In the genomic region with DNA sequence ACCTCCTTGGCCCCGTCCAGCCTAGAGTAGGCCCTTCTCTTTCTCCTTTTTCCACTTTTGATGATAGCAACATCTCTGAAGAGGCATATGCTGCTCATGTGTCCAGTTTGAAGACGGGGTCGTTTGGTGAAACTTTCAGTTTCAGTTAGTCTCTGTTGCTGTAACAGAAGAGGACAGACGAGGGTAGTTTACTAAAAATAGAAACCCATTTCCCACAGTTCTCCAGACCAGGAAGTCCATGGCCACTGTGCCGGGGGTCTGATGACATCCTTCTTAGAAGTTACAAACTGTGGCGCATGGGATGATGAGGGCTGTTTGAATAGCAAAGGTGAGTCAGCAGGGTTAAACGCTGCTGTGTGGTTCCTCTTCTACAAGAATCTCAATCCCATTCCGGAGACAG, we compare ENCODE assay signal across 22 mouse cellular contexts. TPM values are rescaled to one million over a fixed set of nuclear protein-coding genes. Genes with fewer than 3 reads are reported as not detected.
DNase-seq lines count a peak whose midpoint lies in the region; ATAC-seq lines count a peak whose summit lies in the region.
"Had no signal": no experiment of that assay in that cellular context is flagged by ENCODE, and none has a peak within 500 bp of the region (broad histone marks: within the 10 kb centered on the region; RNA-seq: fewer than 3 reads in every experiment).

A gene (minus strand): TSS at position 278 of the 400 bp plus-strand sequence.

- whole genome bisulfite sequencing in heart, embryonic 12.5 days: 56% methylated on average over 8 of the region's 8 CpGs

- H3K27ac ChIP-seq in heart, embryonic 12.5 days (ENCODE audit: poor library complexity, severe bottlenecking): no peak within 1 kb of the TSS
- H3K27ac ChIP-seq: embryonic facial prominence, embryonic 12.5 days; heart, embryonic 13.5 days; limb, embryonic 15.5 days; neural tube, embryonic 13.5 days had no signal

- H3K4me2 ChIP-seq in heart, embryonic 12.5 days: peak within 1 kb of the TSS; percentile 14; the same call in 1 of the 2 replicates
- H3K4me2 ChIP-seq: embryonic facial prominence, embryonic 12.5 days; heart, embryonic 13.5 days; limb, embryonic 15.5 days; neural tube, embryonic 13.5 days had no signal

- ATAC-seq in heart, embryonic 12.5 days (ENCODE audit: insufficient number of reproducible peaks, low FRiP score): no peak
- peak; percentile 71 for ATAC-seq in megakaryocyte, adult 5-6 weeks (ENCODE audit: poor library complexity, severe bottlenecking)
- ATAC-seq: inflammation-experienced regulatory T-cells, adult 6 months; Patski had no signal

- H3K27me3 ChIP-seq in heart, embryonic 12.5 days (replicated peaks): no peaks in the 10 kb centered on the region
- H3K27me3 ChIP-seq: embryonic facial prominence, embryonic 12.5 days; heart, embryonic 13.5 days; limb, embryonic 15.5 days; neural tube, embryonic 13.5 days; Patski had no signal

- no peaks in the 10 kb centered on the region for H3K36me3 ChIP-seq in heart, embryonic 12.5 days
- H3K36me3 ChIP-seq: embryonic facial prominence, embryonic 12.5 days; heart, embryonic 13.5 days; limb, embryonic 15.5 days; neural tube, embryonic 13.5 days had no signal

- H3K4me1 ChIP-seq in heart, embryonic 12.5 days (replicated peaks): peaks cover 17% of the 10 kb centered on the region
- H3K4me1 ChIP-seq: limb, embryonic 15.5 days had no signal

- intact Hi-C loops in heart, postnatal 14 days (cut with DNase I): no loop called here

- H3K4me3 ChIP-seq in heart, embryonic 12.5 days: no peak within 1 kb of the TSS
- H3K4me3 ChIP-seq: embryonic facial prominence, embryonic 12.5 days; heart, embryonic 13.5 days; limb, embryonic 15.5 days; neural tube, embryonic 13.5 days had no signal

- no peak for DNase-seq in heart, postnatal 14 days
- peak; percentile 56 for DNase-seq in 416B (ENCODE audit: low read depth)
- DNase-seq in induced T-regulatory cell, adult 2 months (ENCODE audit: low read depth): peak; percentile 17
- no peak for DNase-seq in ovary, postnatal 10 days (ENCODE audit: low spot score)
- DNase-seq in adrenal gland, postnatal 10 days: no peak
- no peak for DNase-seq in spleen, postnatal 4 days (ENCODE audit: low spot score in 2 of 2)
- DNase-seq: cerebellum, adult 11 months; cerebellum, postnatal 36 days; gastrocnemius, postnatal 10 days; lung, postnatal 36 days; right cerebral cortex, postnatal 4 days; thymus, adult 18-20 months had no signal

- H3K9ac ChIP-seq in heart, embryonic 12.5 days: no peak within 1 kb of the TSS
- H3K9ac ChIP-seq: embryonic facial prominence, embryonic 12.5 days; heart, embryonic 13.5 days; limb, embryonic 15.5 days; neural tube, embryonic 13.5 days had no signal

- no peaks in the 10 kb centered on the region for H3K9me3 ChIP-seq in heart, embryonic 12.5 days (replicated peaks)
- H3K9me3 ChIP-seq: embryonic facial prominence, embryonic 12.5 days; heart, embryonic 13.5 days; limb, embryonic 15.5 days; neural tube, embryonic 13.5 days had no signal

RNA-seq across cellular contexts. Expression of the gene that starts here (rescaled TPM):
- polyA plus RNA-seq in heart, embryonic 12.5 days (2016; fragmentation: Nextera tagmentation; extraction: Ambion mirVana): 0.09 and 0.11 TPM in 2 replicates
- not detected for total RNA-seq in heart, postnatal 14 days (2021)
- total RNA-seq in megakaryocyte, adult 5-6 weeks (2015): 0.18 and 0.59 TPM in 2 replicates
- total RNA-seq in megakaryocyte, adult 5-6 weeks (2017): not detected in 2 replicates
- total RNA-seq in adrenal gland, postnatal 10 days (2021): not detected
- total RNA-seq: gastrocnemius, postnatal 10 days; midbrain, postnatal 0 days had no signal
- polyA plus RNA-seq: embryonic facial prominence, embryonic 12.5 days; inflammation-experienced regulatory T-cells, adult 6 months; kidney, embryonic 16.5 days; limb, embryonic 15.5 days; neural tube, embryonic 13.5 days; Patski had no signal

Comparison
In these comparisons a context has a peak if more than half of its experiments do, and no peak if none do; other contexts are left out.
1. Peak in ATAC-seq in megakaryocyte, adult 5-6 weeks; RNA of the gene not detected or under 1 TPM.
2. DNase-seq: peak in 416B (single experiment) and induced T-regulatory cell, adult 2 months (single experiment); none in heart, postnatal 14 days (0 of 2), ovary, postnatal 10 days (single experiment), adrenal gland, postnatal 10 days (single experiment) and spleen, postnatal 4 days (0 of 2).